Mouse (Mus musculus) embryonic facial prominence, embryonic 11.5 days (tissue): ENCODE measurements at regions not wholly inside any gene's neighbourhood (a gene's known extent, or its start where the extent isn't known, plus 50 kb on each side); places are given as distances from the start of the nearest gene placed in this dataset.
A peak's percentile ranks its signal among the peaks of the same experiment; 100 is the strongest.
"Not testable (repeated sequence)": the region's sequence is repeated elsewhere in the genome, so short reads cannot be mapped to it uniquely, and the experiment has no call there.

Experiments used
- ATAC-seq: fragments of 200-750 bp; cut with Nextera tagmentation; replicated peaks from 2 replicates; pipeline ENCODE4 v1.8.0; 2017; ENCODE audit warnings: low read depth; ENCODE audit not compliant: insufficient number of reproducible peaks, low FRiP score, low TSS enrichment
- DNase-seq: peaks from one replicate; pipeline ENCODE4 v3.0.0-alpha.2; 2015; ENCODE audit warnings: low spot score
- H3K27ac ChIP-seq: fragments of 300-500 bp; sonication (generic); replicated peaks from 2 replicates; pipeline ENCODE4 v1.5.1; 2014; ENCODE audit warnings: mild to moderate bottlenecking, low read depth, low read length, control low read depth
- H3K27me3 ChIP-seq: fragments of 300-500 bp; sonication (generic); 2 replicates; pipeline ENCODE4 v1.6.1; 2014; ENCODE audit warnings: mild to moderate bottlenecking, low read length, moderate library complexity, mixed read lengths; ENCODE audit not compliant: control insufficient read depth, insufficient read depth
- H3K36me3 ChIP-seq: fragments of 300-500 bp; sonication (generic); replicated peaks from 2 replicates; pipeline ENCODE4 v1.6.1; 2014; ENCODE audit warnings: low read depth, mild to moderate bottlenecking, low read length, moderate library complexity, mixed read lengths; ENCODE audit not compliant: control insufficient read depth, insufficient read depth
- H3K4me1 ChIP-seq: fragments of 300-500 bp; sonication (generic); 2 replicates; pipeline ENCODE4 v1.6.1; 2014; ENCODE audit warnings: low read length, mixed read lengths; ENCODE audit not compliant: control insufficient read depth, insufficient read depth
- H3K4me2 ChIP-seq: fragments of 300-500 bp; sonication (generic); 2 replicates; pipeline ENCODE4 v1.6.1; 2014; ENCODE audit warnings: low read depth, mild to moderate bottlenecking, control low read depth, low read length, moderate library complexity
- H3K4me3 ChIP-seq: fragments of 300-500 bp; sonication (generic); 2 replicates; pipeline ENCODE4 v1.5.1; 2014; ENCODE audit warnings: low read depth, low read length, control low read depth
- H3K9ac ChIP-seq: fragments of 300-500 bp; sonication (generic); replicated peaks from 2 replicates; pipeline ENCODE4 v1.6.1; 2014; ENCODE audit warnings: mild to moderate bottlenecking, control low read depth, low read length
- H3K9me3 ChIP-seq: fragments of 300-500 bp; sonication (generic); replicated peaks from 2 replicates; pipeline ENCODE4 v1.6.1; 2016; ENCODE audit warnings: mild to moderate bottlenecking, low read length, inconsistent platforms, mixed read lengths; ENCODE audit not compliant: control insufficient read depth
- WGBS: fragments of 180-500 bp; shearing (Covaris S2); extraction: QIAGEN DNeasy Blood & Tissue Kit; methylation state at CpG from one replicate; pipeline ENCODE4 v1.1.7; 2014; 5-methylcytosine and 5-hydroxymethylcytosine counted together

- no peaks in the 10 kb centered on the region for H3K36me3 ChIP-seq
- WGBS = 78% methylated on average over 7 of the region's 7 CpGs
- H3K27ac ChIP-seq = no peak overlapping the region
- no peaks in the 10 kb centered on the region for H3K27me3 ChIP-seq
- no peak overlapping the region for H3K9ac ChIP-seq
- no peaks in the 10 kb centered on the region for H3K9me3 ChIP-seq
- no peaks in the 10 kb centered on the region for H3K4me1 ChIP-seq
- DNase-seq = no peak
- no peak for ATAC-seq
- no peak overlapping the region for H3K4me3 ChIP-seq
- H3K4me2 ChIP-seq = no peak overlapping the region
Measured at GRCm38 (mm10) chr5:40441239-40441638, 686.0 kb upstream of the Hs3st1 start.

GRCm38 (mm10) chr5:40402721-40403120, 647.4 kb upstream of the Hs3st1 start:
- no peak for DNase-seq
- Histone ChIP-seq H3K27me3 (no peaks in the 10 kb centered on the region), H3K27ac (no peak overlapping the region), H3K4me1 (no peaks in the 10 kb centered on the region), H3K9ac (no peak overlapping the region), H3K4me3 (no peak overlapping the region), H3K9me3 (no peaks in the 10 kb centered on the region), H3K4me2 (no peak overlapping the region), H3K36me3 (no peaks in the 10 kb centered on the region)
- ATAC-seq = no peak

- Histone ChIP-seq H3K36me3 (no peaks in the 10 kb centered on the region), H3K9ac (no peak overlapping the region), H3K27ac (no peak overlapping the region), H3K4me2 (no peak overlapping the region), H3K4me3 (no peak overlapping the region), H3K4me1 (no peaks in the 10 kb centered on the region), H3K9me3 (no peaks in the 10 kb centered on the region), H3K27me3 (no peaks in the 10 kb centered on the region)
- WGBS = 67% methylated on average over 3 of the region's 3 CpGs
- no peak for ATAC-seq
- DNase-seq = no peak
Measured at GRCm38 (mm10) chr5:40394798-40395197, 639.5 kb upstream of the Hs3st1 start.

- Histone ChIP-seq H3K9me3 (no peaks in the 10 kb centered on the region), H3K9ac (no peak overlapping the region), H3K27ac (no peak overlapping the region), H3K27me3 (no peaks in the 10 kb centered on the region), H3K4me3 (no peak overlapping the region), H3K36me3 (no peaks in the 10 kb centered on the region), H3K4me1 (no peaks in the 10 kb centered on the region), H3K4me2 (no peak overlapping the region)
- ATAC-seq (no peak), DNase-seq (no peak)
Measured at GRCm38 (mm10) chr5:40389591-40389990, 634.3 kb upstream of the Hs3st1 start.

GRCm38 (mm10) chr5:40366956-40367355, 611.7 kb upstream of the Hs3st1 start:
- no peak overlapping the region for H3K27ac ChIP-seq
- ATAC-seq = no peak
- no peaks in the 10 kb centered on the region for H3K4me1 ChIP-seq
- no peaks in the 10 kb centered on the region for H3K36me3 ChIP-seq
- H3K4me3 ChIP-seq = no peak overlapping the region
- WGBS = 81% methylated on average over 1 of the region's 1 CpGs
- H3K4me2 ChIP-seq = no peak overlapping the region
- DNase-seq = no peak
- H3K9ac ChIP-seq = no peak overlapping the region
- no peaks in the 10 kb centered on the region for H3K9me3 ChIP-seq
- H3K27me3 ChIP-seq = no peaks in the 10 kb centered on the region

GRCm38 (mm10) chr5:40331237-40331636, 576.0 kb upstream of the Hs3st1 start:
- ATAC-seq (peak; percentile 76), DNase-seq (peak; percentile 18)
- H3K4me2 ChIP-seq = no peak overlapping the region
- no peaks in the 10 kb centered on the region for H3K36me3 ChIP-seq
- H3K9ac ChIP-seq = no peak overlapping the region
- no peak overlapping the region for H3K4me3 ChIP-seq
- no peak overlapping the region for H3K27ac ChIP-seq
- no peaks in the 10 kb centered on the region for H3K4me1 ChIP-seq
- WGBS = 39% methylated on average over 1 of the region's 1 CpGs
- H3K9me3 ChIP-seq = no peaks in the 10 kb centered on the region
- H3K27me3 ChIP-seq = no peaks in the 10 kb centered on the region

- no peaks in the 10 kb centered on the region for H3K27me3 ChIP-seq
- 78% methylated on average over 5 of the region's 5 CpGs for WGBS
- no peaks in the 10 kb centered on the region for H3K4me1 ChIP-seq
- H3K4me3 ChIP-seq = no peak overlapping the region
- DNase-seq (no peak), ATAC-seq (no peak)
- H3K4me2 ChIP-seq = no peak overlapping the region
- no peak overlapping the region for H3K9ac ChIP-seq
- no peak overlapping the region for H3K27ac ChIP-seq
- no peaks in the 10 kb centered on the region for H3K9me3 ChIP-seq
- no peaks in the 10 kb centered on the region for H3K36me3 ChIP-seq
Measured at GRCm38 (mm10) chr5:40308510-40308909, 553.2 kb upstream of the Hs3st1 start.

GRCm38 (mm10) chr5:40304777-40305176, 549.5 kb upstream of the Hs3st1 start:
- not testable (repeated sequence) for H3K4me2 ChIP-seq, H3K9me3 ChIP-seq, H3K4me1 ChIP-seq, H3K27ac ChIP-seq, ATAC-seq, H3K9ac ChIP-seq, H3K36me3 ChIP-seq, H3K27me3 ChIP-seq, H3K4me3 ChIP-seq, DNase-seq
- WGBS = 64% methylated on average over 2 of the region's 2 CpGs
